Mouse (Mus musculus) midbrain, postnatal 0 days (tissue): ENCODE measurements around the gene Chac1. TPM values are rescaled to one million over a fixed set of nuclear protein-coding genes. Genes with fewer than 3 reads are reported as not detected.

Experiments
- ATAC-seq: fragments of 200-750 bp; cut with Nextera tagmentation; 2 replicates; pipeline ENCODE4 v1.8.0; 2017; ENCODE audit warnings: moderate number of reproducible peaks, mild to moderate bottlenecking, moderate TSS enrichment, moderate library complexity; ENCODE audit not compliant: low FRiP score
- DNase-seq: peaks from one replicate; pipeline ENCODE4 v3.0.0-alpha.2; 2015; ENCODE audit warnings: low spot score
- H3K27ac ChIP-seq: fragments of 300-500 bp; sonication (generic); 2 replicates; pipeline ENCODE4 v1.5.1; 2014; ENCODE audit warnings: low read depth, mild to moderate bottlenecking, low read length, mixed read lengths
- H3K27me3 ChIP-seq: fragments of 300-500 bp; sonication (generic); 2 replicates; pipeline ENCODE4 v1.6.1; 2014; ENCODE audit warnings: low read length, control low read depth, mixed read lengths; ENCODE audit not compliant: insufficient read depth
- H3K36me3 ChIP-seq: fragments of 300-500 bp; sonication (generic); 2 replicates; pipeline ENCODE4 v1.6.1; 2014; ENCODE audit warnings: low read length, control low read depth, mixed read lengths; ENCODE audit not compliant: insufficient read depth
- H3K4me1 ChIP-seq: fragments of 300-500 bp; sonication (generic); 2 replicates; pipeline ENCODE4 v1.6.1; 2014; ENCODE audit warnings: mild to moderate bottlenecking, control low read depth, antibody characterized with exemption, low read length, mixed read lengths; ENCODE audit not compliant: insufficient read depth
- H3K4me2 ChIP-seq: fragments of 300-500 bp; sonication (generic); 2 replicates; pipeline ENCODE4 v1.6.1; 2014; ENCODE audit warnings: low read depth, mild to moderate bottlenecking, low read length, mixed read lengths; ENCODE audit not compliant: poor library complexity, severe bottlenecking
- H3K4me3 ChIP-seq: fragments of 300-500 bp; sonication (generic); 2 replicates; pipeline ENCODE4 v1.5.1; 2014; ENCODE audit warnings: low read depth, mild to moderate bottlenecking, low read length, moderate library complexity
- H3K9ac ChIP-seq: fragments of 300-500 bp; sonication (generic); replicated peaks from 2 replicates; pipeline ENCODE4 v1.6.1; 2014; ENCODE audit warnings: mild to moderate bottlenecking, low read length, moderate library complexity, mixed read lengths; ENCODE audit not compliant: poor library complexity, severe bottlenecking
- H3K9me3 ChIP-seq: fragments of 300-500 bp; sonication (generic); 2 replicates; pipeline ENCODE4 v1.6.1; 2016; ENCODE audit warnings: low read length, control low read depth
- CTCF ChIP-seq: IDR thresholded peaks from 2 replicates; pipeline ENCODE4 v1.5.1; 2016; ENCODE audit warnings: antibody characterized with exemption, mild to moderate bottlenecking
- WGBS: fragments of 180-500 bp; shearing (Covaris S2); extraction: QIAGEN DNeasy Blood & Tissue Kit; methylation state at CpG from one replicate; pipeline ENCODE4 v1.1.7; 2014; 5-methylcytosine and 5-hydroxymethylcytosine counted together
- polyA plus RNA-seq: library from polyadenylated mRNA; unstranded; fragments of >200 nt; fragmentation: Nextera tagmentation; extraction: Ambion mirVana; gene quantifications from 2 replicates; pipeline ENCODE4 v1.2.1, GENCODE M21; 2015
- total RNA-seq: library from RNA; depleted of rRNA; stranded (reverse); fragments of >200 nt; gene quantifications from 2 replicates; pipeline ENCODE4 v1.2.3, GENCODE M21; 2014

Chac1 gene
- total and polyA plus RNA-seq, 2 experiments from 2014 or later: 10.2 to 18.7 TPM

DNA sequence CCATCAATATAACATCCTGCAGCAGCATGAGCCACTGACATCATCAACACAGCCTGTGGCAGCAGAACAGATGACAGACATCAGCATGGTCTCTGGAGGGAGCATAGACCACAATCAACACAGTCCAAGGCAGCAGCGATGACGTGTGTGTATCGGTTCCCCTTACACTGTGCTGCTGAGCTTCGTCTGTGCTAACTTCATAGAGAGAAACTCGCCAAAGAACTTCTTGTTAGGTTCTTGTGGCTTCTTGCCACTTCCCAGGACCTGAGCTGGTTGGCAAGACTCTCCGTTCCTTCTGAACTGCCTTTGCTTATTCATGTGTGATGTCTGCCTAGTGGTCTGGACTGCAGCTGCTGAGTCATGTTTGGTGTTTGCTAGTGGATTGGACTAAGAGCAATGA, 7.2 kb downstream of the Chac1 start:
- TF ChIP-seq CTCF: no peak
- H3K4me2 ChIP-seq: no peak overlapping the region
- H3K9ac ChIP-seq: no peak overlapping the region
- ATAC-seq: no peak
- DNase-seq: no peak
- no peak overlapping the region for H3K27ac ChIP-seq
- H3K4me3 ChIP-seq: no peak overlapping the region
- 93% methylated on average over 6 of the region's 6 CpGs for WGBS
- H3K27me3 ChIP-seq: no peaks in the 10 kb centered on the region
- H3K36me3 ChIP-seq: peaks cover 12% of the 10 kb centered on the region
- H3K4me1 ChIP-seq: no peaks in the 10 kb centered on the region
- peaks cover 21% of the 10 kb centered on the region; the same call in 1 of the 2 replicates for H3K9me3 ChIP-seq

DNA sequence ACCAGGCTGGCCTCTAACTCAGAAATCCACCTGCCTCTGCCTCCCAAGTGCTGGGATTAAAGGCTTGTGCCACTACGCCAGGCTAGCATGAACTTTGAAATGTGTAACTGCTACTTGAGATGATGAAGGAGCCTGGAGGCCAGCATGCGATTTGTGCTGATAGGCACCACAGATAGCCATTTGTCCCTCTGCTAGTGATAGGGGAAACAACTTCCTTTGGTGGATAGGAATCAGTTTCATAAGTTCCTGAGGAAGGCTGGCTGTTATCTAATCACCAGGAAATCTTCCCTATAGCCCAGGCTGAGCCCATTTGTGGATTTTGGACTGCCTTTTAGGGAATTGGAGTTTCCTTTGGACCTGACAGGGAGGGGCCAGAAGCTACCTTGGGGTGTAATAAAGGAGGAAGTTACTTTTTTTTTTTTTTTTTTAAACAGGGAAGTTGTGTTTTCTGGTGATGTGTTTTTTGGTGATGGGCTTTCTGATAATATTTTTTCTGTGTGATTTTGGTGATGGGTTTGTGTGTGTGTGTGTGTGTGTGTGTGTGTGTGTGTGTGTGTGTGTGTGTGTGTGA, 8.8 kb downstream of the Chac1 start:
- Histone ChIP-seq H3K9me3 (peaks cover 21% of the 10 kb centered on the region; the same call in 1 of the 2 replicates), H3K27ac (no peak overlapping the region), H3K36me3 (no peaks in the 10 kb centered on the region), H3K4me1 (no peaks in the 10 kb centered on the region), H3K4me3 (no peak overlapping the region), H3K27me3 (no peaks in the 10 kb centered on the region), H3K9ac (no peak overlapping the region), H3K4me2 (no peak overlapping the region)
- DNase-seq (no peak), ATAC-seq (no peak)
- no peak for TF ChIP-seq CTCF
- 89% methylated on average over 2 of the region's 2 CpGs for WGBS

DNA sequence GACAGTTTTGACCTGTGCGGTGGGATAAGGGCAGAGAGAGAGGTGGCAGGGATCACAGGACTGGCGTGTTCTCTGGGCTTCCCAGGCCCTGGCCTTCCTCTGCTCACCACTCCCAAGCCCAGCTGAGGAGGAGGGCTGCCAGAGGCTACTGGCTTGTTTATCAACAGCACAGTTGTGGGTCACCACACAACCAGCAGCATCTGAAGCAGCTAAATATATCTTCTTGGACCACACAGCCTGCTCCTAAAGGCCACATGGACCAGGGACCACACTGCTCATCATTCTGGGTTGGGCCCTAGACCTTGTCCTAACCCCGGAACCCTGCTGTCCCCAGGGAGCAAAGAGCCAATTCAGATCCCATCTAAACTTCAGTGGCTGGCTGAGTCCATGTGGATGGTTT, 13.9 kb downstream of the Chac1 start:
- Histone ChIP-seq H3K4me3 (no peak overlapping the region), H3K27ac (no peak overlapping the region)
- 74% methylated on average over 3 of the region's 3 CpGs for WGBS

DNA sequence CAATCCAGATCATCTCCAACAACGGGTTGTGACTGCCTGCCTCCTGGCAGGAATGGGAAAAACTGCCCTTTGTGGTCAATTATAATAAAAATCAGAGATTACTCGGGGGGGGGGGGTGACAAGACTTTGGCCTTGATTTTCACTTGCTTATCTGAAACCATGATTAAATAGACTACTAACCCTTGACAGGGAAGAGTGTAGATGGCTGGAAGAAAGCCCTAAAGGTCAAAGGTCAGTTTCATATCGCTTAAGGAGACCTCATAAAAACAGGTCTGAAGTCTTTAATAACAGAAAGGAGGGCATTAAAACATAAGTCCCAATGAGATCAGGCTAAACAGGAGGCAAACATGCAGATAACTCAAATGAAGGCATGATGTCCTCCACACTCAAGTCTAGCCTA, 16.3 kb downstream of the Chac1 start:
- Histone ChIP-seq H3K4me1 (no peaks in the 10 kb centered on the region), H3K9ac (no peak overlapping the region), H3K27ac (no peak overlapping the region), H3K36me3 (peaks cover 10% of the 10 kb centered on the region; the same call in 1 of the 2 replicates), H3K4me2 (no peak overlapping the region), H3K27me3 (no peaks in the 10 kb centered on the region), H3K9me3 (0 out of 2 replicates have a peak, but pooled peaks cover 2% of the 10 kb centered on the region), H3K4me3 (no peak overlapping the region)
- DNase-seq (no peak), ATAC-seq (no peak)
- WGBS: 80% methylated on average over 3 of the region's 3 CpGs
- no peak for TF ChIP-seq CTCF

More for the DNA sequence above, 13.9 kb downstream of the Chac1 start:
- Histone ChIP-seq H3K4me1 (no peaks in the 10 kb centered on the region), H3K27me3 (no peaks in the 10 kb centered on the region), H3K4me2 (no peak overlapping the region), H3K9ac (no peak overlapping the region), H3K36me3 (peaks cover 4% of the 10 kb centered on the region; the same call in 1 of the 2 replicates), H3K9me3 (peaks cover 21% of the 10 kb centered on the region; the same call in 1 of the 2 replicates)
- TF ChIP-seq CTCF: no peak
- DNase-seq (no peak), ATAC-seq (no peak)

DNA sequence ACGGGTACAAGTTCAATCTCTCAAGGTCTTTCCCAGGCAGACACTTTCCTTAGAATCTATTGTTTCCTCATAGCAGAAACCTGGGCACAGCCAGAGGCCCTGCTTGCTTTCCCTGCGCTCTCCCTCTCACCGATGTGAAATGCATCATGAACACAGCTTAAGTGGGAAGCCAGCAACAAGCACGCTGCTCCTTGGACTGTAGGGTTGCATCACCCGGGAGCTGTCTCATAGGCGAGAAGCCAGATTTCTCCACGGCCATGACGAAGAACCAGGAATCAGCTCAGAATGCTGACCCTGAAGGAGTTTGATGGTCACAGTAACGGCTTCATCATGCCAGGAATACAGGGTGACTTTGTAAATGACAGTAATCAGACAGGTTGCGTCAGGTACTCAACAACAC, 19.1 kb downstream of the Chac1 start:
- Histone ChIP-seq H3K4me1 (no peaks in the 10 kb centered on the region), H3K27me3 (no peaks in the 10 kb centered on the region), H3K4me2 (no peak overlapping the region), H3K9me3 (no peaks in the 10 kb centered on the region), H3K9ac (no peak overlapping the region), H3K27ac (no peak overlapping the region), H3K4me3 (no peak overlapping the region), H3K36me3 (peaks cover 35% of the 10 kb centered on the region)
- DNase-seq (no peak), ATAC-seq (no peak)
- WGBS: 96% methylated on average over 10 of the region's 10 CpGs
- no peak for TF ChIP-seq CTCF

DNA sequence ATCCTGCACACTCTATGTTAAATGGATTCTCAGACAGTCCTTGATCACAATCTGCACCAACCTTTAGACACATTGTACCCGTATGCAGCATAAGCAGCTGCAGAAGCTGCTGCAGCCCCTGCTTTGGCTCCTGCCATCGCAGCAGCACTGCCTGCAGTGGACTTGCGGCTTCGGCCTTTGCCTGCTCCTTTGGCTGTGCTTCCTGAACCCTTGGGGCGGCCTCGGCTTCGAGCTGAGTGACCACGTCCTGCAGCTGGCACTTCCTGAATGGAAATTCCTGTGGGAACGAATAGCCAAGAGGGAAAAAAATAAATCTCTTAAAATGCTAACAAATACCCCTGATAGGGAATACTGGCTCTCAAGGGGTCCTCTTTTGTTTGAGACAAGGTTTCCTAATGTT, 26.3 kb downstream of the Chac1 start:
- Histone ChIP-seq H3K4me1 (no peaks in the 10 kb centered on the region), H3K27ac (no peak overlapping the region), H3K36me3 (peaks cover 77% of the 10 kb centered on the region), H3K4me2 (no peak overlapping the region), H3K27me3 (no peaks in the 10 kb centered on the region), H3K9me3 (no peaks in the 10 kb centered on the region), H3K9ac (no peak overlapping the region), H3K4me3 (no peak overlapping the region)
- 77% methylated on average over 9 of the region's 9 CpGs for WGBS
- TF ChIP-seq CTCF: no peak
- ATAC-seq: no peak
- no peak for DNase-seq
